Mouse (Mus musculus) kidney, embryonic 16.5 days (tissue): ENCODE data around the gene Zfhx3. TPM values are rescaled to one million over a fixed set of nuclear protein-coding genes. Genes with fewer than 3 reads are reported as not detected.

Source experiments
- ATAC-seq: fragments of 200-750 bp; cut with Nextera tagmentation; 2 replicates; pipeline ENCODE4 v1.8.0; 2017; ENCODE audit warnings: moderate TSS enrichment; ENCODE audit not compliant: low FRiP score, low TSS enrichment
- H3K27ac ChIP-seq: fragments of 300-500 bp; sonication (generic); 2 replicates; pipeline ENCODE4 v1.5.1; 2014; ENCODE audit warnings: low read length
- H3K27me3 ChIP-seq: fragments of 300-500 bp; sonication (generic); 2 replicates; pipeline ENCODE4 v1.6.1; 2014; ENCODE audit warnings: low read length, control low read depth, mixed read lengths; ENCODE audit not compliant: insufficient read depth
- H3K36me3 ChIP-seq: fragments of 300-500 bp; sonication (generic); 2 replicates; pipeline ENCODE4 v1.6.1; 2014; ENCODE audit warnings: low read length, control low read depth, mixed read lengths; ENCODE audit not compliant: insufficient read depth
- H3K4me1 ChIP-seq: fragments of 300-500 bp; sonication (generic); 2 replicates; pipeline ENCODE4 v1.6.1; 2014; ENCODE audit warnings: low read length, control low read depth, mixed read lengths; ENCODE audit not compliant: insufficient read depth
- H3K4me2 ChIP-seq: fragments of 300-500 bp; sonication (generic); replicated peaks from 2 replicates; pipeline ENCODE4 v1.6.1; 2014; ENCODE audit warnings: low read depth, low read length
- H3K4me3 ChIP-seq: fragments of 300-500 bp; sonication (generic); 2 replicates; pipeline ENCODE4 v1.5.1; 2014; ENCODE audit warnings: mild to moderate bottlenecking, low read length
- H3K9ac ChIP-seq: fragments of 300-500 bp; sonication (generic); replicated peaks from 2 replicates; pipeline ENCODE4 v1.6.1; 2014; ENCODE audit warnings: low read length
- H3K9me3 ChIP-seq: fragments of 300-500 bp; sonication (generic); 2 replicates; pipeline ENCODE4 v1.6.1; 2016; ENCODE audit warnings: low read length, control low read depth
- WGBS: fragments of 180-500 bp; shearing (Covaris S2); extraction: QIAGEN DNeasy Blood & Tissue Kit; methylation state at CpG from one replicate; pipeline ENCODE4 v1.1.7; 2014; 5-methylcytosine and 5-hydroxymethylcytosine counted together
- polyA plus RNA-seq: library from polyadenylated mRNA; unstranded; fragments of >200 nt; fragmentation: Nextera tagmentation; extraction: Ambion mirVana; gene quantifications from 2 replicates; pipeline ENCODE4 v1.2.1, GENCODE M21; 2015

Gene Zfhx3
- polyA plus RNA-seq, 1 experiment from 2014 or later, result 6.6 TPM

- Histone ChIP-seq H3K9me3 (no peaks in the 10 kb centered on the region), H3K36me3 (no peaks in the 10 kb centered on the region), H3K27me3 (no peaks in the 10 kb centered on the region), H3K9ac (no peak overlapping the region), H3K4me1 (peaks cover 5% of the 10 kb centered on the region), H3K4me3 (no peak overlapping the region), H3K4me2 (no peak overlapping the region), H3K27ac (no peak overlapping the region)
- no peak for ATAC-seq
- WGBS, result 87% methylated on average over 6 of the region's 6 CpGs
These were observed 937.7 kb downstream of the Zfhx3 start for GRCm38 (mm10) chr8:108880101-108880500.

GRCm38 (mm10) chr8:108881336-108881735, 938.9 kb downstream of the Zfhx3 start:
- Histone ChIP-seq H3K27me3 (no peaks in the 10 kb centered on the region), H3K27ac (no peak overlapping the region), H3K9ac (no peak overlapping the region), H3K36me3 (no peaks in the 10 kb centered on the region), H3K4me3 (no peak overlapping the region), H3K9me3 (no peaks in the 10 kb centered on the region), H3K4me1 (peaks cover 11% of the 10 kb centered on the region), H3K4me2 (no peak overlapping the region)
- 89% methylated on average over 7 of the region's 7 CpGs for WGBS
- ATAC-seq, result no peak

- no peaks in the 10 kb centered on the region for H3K9me3 ChIP-seq
- no peak for ATAC-seq
- peaks cover 16% of the 10 kb centered on the region for H3K4me1 ChIP-seq
- no peaks in the 10 kb centered on the region for H3K36me3 ChIP-seq
- 74% methylated on average over 9 of the region's 9 CpGs for WGBS
- H3K4me2 ChIP-seq, result no peak overlapping the region
- H3K27me3 ChIP-seq, result no peaks in the 10 kb centered on the region
- no peak overlapping the region for H3K9ac ChIP-seq
- H3K4me3 ChIP-seq, result no peak overlapping the region
- no peak overlapping the region for H3K27ac ChIP-seq
These were observed 939.6 kb downstream of the Zfhx3 start for GRCm38 (mm10) chr8:108882073-108882472.

- ATAC-seq, result no peak
- H3K4me1 ChIP-seq, result peaks cover 19% of the 10 kb centered on the region
- H3K27ac ChIP-seq, result no peak overlapping the region
- no peaks in the 10 kb centered on the region for H3K9me3 ChIP-seq
- H3K4me2 ChIP-seq, result no peak overlapping the region
- no peaks in the 10 kb centered on the region for H3K36me3 ChIP-seq
- 81% methylated on average over 6 of the region's 6 CpGs for WGBS
- H3K4me3 ChIP-seq, result no peak overlapping the region
- H3K9ac ChIP-seq, result no peak overlapping the region
- H3K27me3 ChIP-seq, result no peaks in the 10 kb centered on the region
These were observed 940.9 kb downstream of the Zfhx3 start for GRCm38 (mm10) chr8:108883381-108883780.

- WGBS, result 30% methylated on average over 4 of the region's 4 CpGs
- Histone ChIP-seq H3K36me3 (no peaks in the 10 kb centered on the region), H3K4me3 (no peak overlapping the region), H3K4me2 (no peak overlapping the region), H3K9ac (0 out of 2 replicates have a peak overlapping the region, but pooled peaks have one; percentile 12), H3K27ac (peak overlapping the region; percentile 25), H3K4me1 (peaks cover 30% of the 10 kb centered on the region), H3K27me3 (no peaks in the 10 kb centered on the region), H3K9me3 (no peaks in the 10 kb centered on the region)
- no peak for ATAC-seq
These were observed 942.5 kb downstream of the Zfhx3 start for GRCm38 (mm10) chr8:108884947-108885346.

GRCm38 (mm10) chr8:108885450-108885849, 943.0 kb downstream of the Zfhx3 start:
- Histone ChIP-seq H3K9ac (0 out of 2 replicates have a peak overlapping the region, but pooled peaks have one; percentile 12), H3K4me3 (no peak overlapping the region), H3K27me3 (no peaks in the 10 kb centered on the region), H3K4me2 (no peak overlapping the region), H3K9me3 (no peaks in the 10 kb centered on the region), H3K27ac (peak overlapping the region; percentile 25; the same call in 1 of the 2 replicates), H3K36me3 (no peaks in the 10 kb centered on the region), H3K4me1 (peaks cover 35% of the 10 kb centered on the region)
- peak; percentile 50; the same call in 1 of the 2 replicates for ATAC-seq
- 59% methylated on average over 14 of the region's 14 CpGs for WGBS

- no peaks in the 10 kb centered on the region for H3K27me3 ChIP-seq
- H3K9ac ChIP-seq, result no peak overlapping the region
- H3K27ac ChIP-seq, result no peak overlapping the region
- no peak overlapping the region for H3K4me2 ChIP-seq
- H3K9me3 ChIP-seq, result no peaks in the 10 kb centered on the region
- no peak overlapping the region for H3K4me3 ChIP-seq
- 73% methylated on average over 12 of the region's 12 CpGs for WGBS
- ATAC-seq, result no peak
- no peaks in the 10 kb centered on the region for H3K36me3 ChIP-seq
- peaks cover 36% of the 10 kb centered on the region for H3K4me1 ChIP-seq
These were observed 943.4 kb downstream of the Zfhx3 start for GRCm38 (mm10) chr8:108885861-108886260.

GRCm38 (mm10) chr8:108886599-108887255, 944.3 kb downstream of the Zfhx3 start:
- ATAC-seq, result no peak
- no peaks in the 10 kb centered on the region for H3K9me3 ChIP-seq
- peak overlapping the region; percentile 67 for H3K9ac ChIP-seq
- H3K4me2 ChIP-seq, result peak overlapping the region; percentile 48
- peak overlapping the region; percentile 33 for H3K4me3 ChIP-seq
- peaks cover 36% of the 10 kb centered on the region for H3K4me1 ChIP-seq
- H3K36me3 ChIP-seq, result no peaks in the 10 kb centered on the region
- no peaks in the 10 kb centered on the region for H3K27me3 ChIP-seq
- 17% methylated on average over 12 of the region's 12 CpGs for WGBS
- H3K27ac ChIP-seq, result no peak overlapping the region

- no peak overlapping the region for H3K27ac ChIP-seq
- no peaks in the 10 kb centered on the region for H3K27me3 ChIP-seq
- H3K4me2 ChIP-seq, result no peak overlapping the region
- WGBS, result 73% methylated on average over 14 of the region's 14 CpGs
- H3K36me3 ChIP-seq, result no peaks in the 10 kb centered on the region
- no peak for ATAC-seq
- H3K4me3 ChIP-seq, result no peak overlapping the region
- H3K9ac ChIP-seq, result no peak overlapping the region
- peaks cover 36% of the 10 kb centered on the region for H3K4me1 ChIP-seq
- no peaks in the 10 kb centered on the region for H3K9me3 ChIP-seq
These were observed 944.8 kb downstream of the Zfhx3 start for GRCm38 (mm10) chr8:108887256-108887615.

- 93% methylated on average over 8 of the region's 8 CpGs for WGBS
- H3K4me2 ChIP-seq, result no peak overlapping the region
These were observed 945.4 kb downstream of the Zfhx3 start for GRCm38 (mm10) chr8:108887890-108888289.

More at GRCm38 (mm10) chr8:108887890-108888289, 945.4 kb downstream of the Zfhx3 start:
- Histone ChIP-seq H3K36me3 (no peaks in the 10 kb centered on the region), H3K4me3 (no peak overlapping the region), H3K9ac (no peak overlapping the region), H3K27me3 (no peaks in the 10 kb centered on the region), H3K27ac (no peak overlapping the region), H3K4me1 (peaks cover 36% of the 10 kb centered on the region), H3K9me3 (no peaks in the 10 kb centered on the region)
- no peak for ATAC-seq
